Mouse (Mus musculus): ENCODE results near the gene Iscu.
A peak's percentile ranks its signal among the peaks of the same experiment; 100 is the strongest.
"Not testable (repeated sequence)": the region's sequence is repeated elsewhere in the genome, so short reads cannot be mapped to it uniquely, and the experiment has no call there.

Iscu gene

DNA sequence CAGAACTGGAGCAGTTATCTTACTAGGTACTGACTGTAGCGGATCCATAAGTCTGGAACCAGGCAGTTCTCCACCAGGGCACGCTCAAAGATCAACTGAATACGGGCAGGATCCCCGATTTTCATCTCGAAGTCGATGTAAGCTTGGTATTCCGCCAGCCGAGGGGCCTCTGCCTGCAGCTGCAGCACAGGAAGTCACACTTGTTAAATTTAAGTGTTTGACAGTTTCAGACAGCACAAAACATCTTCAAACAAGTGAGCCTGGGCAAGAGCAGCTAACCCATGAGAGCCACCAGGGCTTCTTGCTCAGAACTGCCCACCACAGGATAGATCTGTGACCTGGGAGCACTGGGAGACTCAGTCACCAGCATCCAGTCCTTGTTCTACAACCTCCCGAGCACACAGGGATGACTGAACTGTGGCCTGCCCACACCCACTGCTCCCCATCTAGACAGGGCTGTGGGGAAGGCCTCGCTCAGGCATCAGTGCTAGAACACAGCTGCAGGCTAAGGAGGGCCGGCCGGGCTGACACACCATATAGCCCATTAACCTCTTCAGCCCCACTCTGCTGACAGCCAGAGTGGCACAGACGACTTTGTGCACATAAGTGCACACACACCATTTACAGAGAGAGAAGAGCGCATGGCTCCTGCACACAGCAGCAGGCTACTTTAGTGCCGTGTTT lies 17.1 kb upstream of the Iscu start:
- DNase-seq (ENCODE audit: low read depth) = no peak

DNA sequence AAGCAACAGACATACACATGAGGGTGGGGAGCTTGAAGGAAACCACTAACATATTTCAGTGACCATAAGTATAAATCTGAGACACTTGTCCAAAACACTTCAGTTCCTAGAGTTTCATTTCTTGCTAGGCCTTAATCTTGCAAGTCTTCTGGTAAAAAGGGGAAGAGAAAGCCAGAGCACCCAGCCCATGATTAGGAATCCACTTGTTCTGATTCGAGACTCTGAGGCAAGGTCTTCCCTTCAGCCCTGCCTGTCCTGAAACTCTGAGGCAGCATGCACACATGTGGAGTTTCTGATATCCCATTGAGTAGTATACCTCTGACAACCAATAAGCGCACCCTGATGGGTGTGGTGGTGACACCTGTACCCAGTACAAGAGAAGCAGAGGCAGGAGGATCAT lies 11.0 kb upstream of the Iscu start:
- no peak for DNase-seq (ENCODE audit: low read depth)

DNA sequence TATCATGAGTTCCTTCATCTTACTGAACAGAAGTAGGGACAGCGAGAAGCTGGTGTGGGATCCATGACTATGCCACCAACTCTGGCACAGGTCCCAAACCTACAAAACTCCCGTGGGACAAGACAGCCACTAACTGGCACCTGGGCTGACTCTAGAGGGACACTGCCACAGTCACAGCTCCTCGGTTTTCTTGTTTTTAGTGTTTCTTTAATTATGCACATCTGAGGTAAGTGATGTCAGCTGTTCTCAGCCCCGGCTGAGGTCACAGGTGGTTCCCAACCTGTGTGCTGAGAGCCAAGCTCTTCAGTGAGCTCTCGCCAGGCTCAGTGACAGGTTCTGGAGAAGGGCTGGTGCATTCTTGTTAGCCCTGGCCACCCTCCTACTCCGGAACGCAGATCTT lies 8.1 kb upstream of the Iscu start:
- no peak for DNase-seq (ENCODE audit: low read depth)

DNA sequence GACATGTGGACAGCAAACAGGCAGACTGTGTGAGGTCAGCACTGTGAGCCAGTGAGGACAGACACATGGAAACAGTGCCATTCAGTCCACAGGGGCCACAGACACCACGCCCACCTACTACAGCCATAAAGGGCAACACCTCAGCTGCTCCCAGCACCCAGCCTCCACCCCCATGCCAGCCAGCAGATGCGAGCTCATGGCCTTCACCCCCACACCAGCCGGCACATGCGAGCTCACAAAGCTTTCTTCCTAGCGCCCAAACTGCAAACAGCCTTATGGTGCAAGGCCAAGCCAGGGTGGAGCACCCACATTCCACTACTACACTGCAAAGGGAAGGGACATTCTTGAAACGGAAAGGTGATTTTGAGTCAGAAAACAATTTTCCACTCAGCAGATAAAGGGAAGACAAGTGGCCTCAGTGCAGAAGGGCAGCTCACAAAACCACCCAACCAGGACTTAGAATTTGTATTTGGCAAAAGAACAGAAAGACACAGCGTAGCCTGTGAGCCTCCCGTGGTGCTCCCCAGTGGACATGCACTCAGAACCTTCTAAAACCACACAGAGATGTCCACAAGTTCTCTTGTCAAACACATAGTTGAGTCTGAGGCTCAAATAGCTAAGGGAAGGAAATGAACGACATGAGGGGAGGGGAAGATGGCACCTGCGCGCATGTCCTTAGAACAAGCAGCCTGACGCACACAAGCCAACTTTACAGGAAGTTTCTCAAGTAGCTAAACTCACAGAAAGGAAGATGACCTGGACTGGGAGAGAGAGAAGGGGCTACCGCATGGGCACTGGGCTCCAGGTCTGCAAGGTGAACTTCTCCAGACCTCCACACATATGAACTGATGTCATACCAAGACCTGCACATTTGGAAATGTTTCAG lies 6.7 kb upstream of the Iscu start:
- no peak for DNase-seq (ENCODE audit: low read depth)

DNA sequence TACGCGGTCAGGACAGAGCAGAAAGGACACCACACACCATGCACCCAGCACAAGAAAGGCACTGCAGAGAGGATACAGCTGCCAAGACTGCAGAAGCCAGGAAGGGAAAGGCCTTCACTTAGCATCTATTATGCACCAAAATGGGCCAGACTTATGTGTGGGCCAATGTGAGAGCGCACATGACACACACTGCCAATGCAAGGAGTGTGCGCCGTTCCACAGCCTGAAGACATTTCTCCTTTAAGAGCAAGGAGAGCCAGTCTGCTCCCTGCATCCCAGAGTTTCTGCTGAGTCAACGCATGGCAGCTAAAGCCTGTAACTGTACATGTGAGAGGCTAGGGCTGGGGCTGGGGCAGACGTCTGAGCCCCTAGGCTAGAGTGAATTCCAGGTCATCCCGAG lies 3.7 kb upstream of the Iscu start:
- no peak for DNase-seq (ENCODE audit: low read depth)

DNA sequence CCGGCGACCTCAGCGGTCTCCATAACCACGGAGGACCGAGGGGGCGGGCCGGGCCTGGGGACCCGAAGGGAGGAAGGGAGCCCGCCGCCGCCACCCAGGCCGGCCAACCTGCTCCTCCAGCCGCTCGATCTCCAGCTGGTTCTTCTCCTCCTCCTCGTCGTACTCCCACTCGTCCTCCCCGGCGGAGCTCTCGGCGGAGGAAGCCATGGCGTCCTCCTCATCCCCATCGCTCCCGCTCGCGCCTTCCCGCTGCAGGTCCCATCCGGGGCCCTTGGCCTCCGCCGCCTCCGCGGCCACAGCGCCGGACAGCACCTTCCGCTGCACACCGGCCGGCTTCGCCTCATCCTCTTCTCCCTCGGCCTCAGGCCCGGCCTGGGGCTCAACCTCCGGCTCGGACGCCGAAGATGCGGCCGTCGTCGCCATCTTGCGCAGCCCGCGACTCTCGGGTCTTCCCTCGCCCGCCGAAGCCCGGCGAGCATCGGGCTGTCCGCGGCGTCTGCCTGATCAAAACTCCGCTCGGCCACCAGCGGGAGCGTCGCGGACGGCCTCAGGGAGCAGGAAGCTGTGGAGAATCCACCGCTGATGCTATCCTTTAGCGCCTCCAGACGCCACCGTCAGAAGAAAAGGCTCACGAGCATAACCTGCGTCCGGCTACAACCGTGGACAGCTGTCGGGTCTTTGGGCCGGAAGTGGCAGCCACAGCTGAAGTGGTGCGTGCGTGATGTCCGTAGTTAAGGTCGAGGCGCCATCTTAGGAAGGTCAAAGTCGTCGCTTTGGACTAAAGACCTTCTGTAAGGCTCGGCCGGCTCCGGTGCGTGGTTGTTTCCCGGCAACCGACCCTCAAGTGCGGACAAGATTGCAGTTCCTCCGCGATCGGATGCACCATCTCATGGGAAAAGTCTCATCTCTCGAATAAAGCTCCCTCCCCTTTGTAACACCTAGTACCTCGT lies 1.1 kb upstream of the Iscu start:
- DNase-seq (ENCODE audit: low read depth) = peak; percentile 82

DNA sequence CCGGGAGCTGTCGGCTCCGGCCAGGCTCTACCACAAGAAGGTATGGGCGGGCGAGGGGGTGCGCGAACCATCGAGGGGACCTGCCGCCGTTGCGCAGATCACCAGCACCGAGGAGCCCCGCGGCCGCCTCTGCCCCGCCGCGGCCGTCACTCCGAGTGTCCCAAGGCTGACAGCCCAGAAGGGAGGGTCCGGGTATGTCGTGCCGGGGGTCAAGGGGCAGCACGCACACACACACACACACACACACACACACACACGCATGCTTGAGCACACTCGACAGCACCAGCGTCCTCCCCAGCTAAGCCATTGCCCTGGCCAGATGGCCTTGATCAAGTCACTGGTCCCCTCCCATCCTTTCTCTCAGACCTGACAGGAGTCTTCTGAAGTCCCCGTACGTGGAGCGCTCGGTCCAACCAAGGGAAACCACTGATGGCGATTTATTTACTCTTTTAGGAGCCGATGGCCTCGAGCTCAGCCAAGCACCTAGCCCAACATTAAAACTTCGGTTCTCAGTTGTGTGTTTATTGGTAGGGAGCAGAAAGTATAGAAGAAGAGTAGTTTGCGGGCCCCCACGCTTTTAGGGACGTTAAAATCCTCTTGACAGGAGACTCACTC lies 464 bp downstream of the Iscu start:
- DNase-seq (ENCODE audit: low read depth) = no peak

DNA sequence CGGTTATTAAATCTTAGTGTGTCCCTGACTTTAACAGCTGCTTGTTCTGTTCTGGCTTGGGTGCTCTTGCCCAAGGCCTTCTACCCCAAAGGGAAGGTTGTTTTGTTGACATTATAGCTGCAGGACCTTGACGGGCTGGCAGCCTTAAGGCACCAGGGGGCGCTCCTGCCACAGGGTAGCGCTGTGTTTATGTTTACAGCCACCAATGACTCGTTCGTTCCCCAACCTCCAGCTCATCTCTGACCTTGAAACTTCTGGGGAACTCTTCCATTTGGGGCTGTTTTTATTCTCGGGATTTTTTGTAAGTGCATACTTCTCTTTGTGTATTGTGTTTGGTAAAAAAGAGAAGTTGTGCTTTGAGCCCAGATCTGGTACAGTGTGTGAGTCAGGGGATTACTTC lies 1.1 kb downstream of the Iscu start:
- DNase-seq (ENCODE audit: low read depth) = peak; percentile 84

DNA sequence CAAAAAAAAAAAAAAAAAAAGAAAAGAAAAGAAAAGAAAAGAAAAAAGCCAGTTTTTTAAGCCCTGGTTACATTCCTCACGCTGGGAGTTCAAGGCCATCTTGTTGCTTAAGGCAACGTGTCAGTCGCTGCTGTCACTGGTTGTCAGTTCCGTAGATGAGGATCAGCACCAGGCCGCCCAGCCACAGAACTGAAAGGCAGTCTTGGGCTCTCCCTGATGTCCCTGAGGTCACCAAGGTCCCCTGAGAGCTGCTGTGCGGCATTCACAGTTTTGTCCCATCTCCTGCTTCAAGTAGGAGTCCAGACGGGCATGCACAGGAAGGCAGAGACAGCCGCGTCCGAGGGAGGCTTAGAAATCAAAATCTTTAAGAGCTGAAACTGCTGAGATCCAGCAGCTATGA lies 3.0 kb downstream of the Iscu start:
- no peak for DNase-seq (ENCODE audit: low read depth)

DNA sequence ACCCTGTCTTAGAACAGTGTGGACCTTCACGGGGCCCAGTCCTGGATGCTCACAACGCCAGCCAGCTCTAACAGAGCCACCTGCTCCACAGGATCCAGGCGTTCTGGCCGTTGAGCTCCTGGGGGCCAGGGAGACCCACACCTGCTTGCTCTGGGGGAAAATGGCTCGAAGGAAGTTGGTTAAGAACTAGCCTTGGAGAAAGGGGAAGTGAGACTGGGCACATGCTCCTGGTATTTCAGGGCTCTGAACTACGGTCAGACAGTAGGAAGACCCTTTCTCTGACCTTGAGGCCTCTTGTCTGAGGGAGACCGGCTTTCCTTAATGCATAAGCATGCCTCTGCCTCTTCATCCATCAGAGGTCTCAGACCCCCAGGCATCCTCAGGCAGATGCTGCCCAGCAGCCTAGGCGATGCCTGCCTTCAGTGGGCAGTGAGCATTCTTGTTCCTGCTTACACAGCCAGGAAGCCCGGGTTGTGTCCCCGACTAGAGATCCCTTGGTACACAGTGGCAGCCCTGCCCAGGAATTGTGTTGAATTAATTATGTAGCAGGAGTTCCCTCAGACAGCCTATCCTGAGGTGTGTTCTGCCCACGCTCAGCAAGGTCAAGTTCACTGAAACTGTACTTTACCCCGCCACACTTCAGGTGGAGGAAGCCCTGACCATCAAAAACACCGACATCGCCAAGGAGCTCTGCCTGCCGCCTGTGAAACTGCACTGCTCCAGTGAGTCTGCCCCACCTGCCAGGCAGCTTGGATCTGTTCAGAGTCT lies 3.8 kb downstream of the Iscu start:
- no peak for DNase-seq (ENCODE audit: low read depth)

DNA sequence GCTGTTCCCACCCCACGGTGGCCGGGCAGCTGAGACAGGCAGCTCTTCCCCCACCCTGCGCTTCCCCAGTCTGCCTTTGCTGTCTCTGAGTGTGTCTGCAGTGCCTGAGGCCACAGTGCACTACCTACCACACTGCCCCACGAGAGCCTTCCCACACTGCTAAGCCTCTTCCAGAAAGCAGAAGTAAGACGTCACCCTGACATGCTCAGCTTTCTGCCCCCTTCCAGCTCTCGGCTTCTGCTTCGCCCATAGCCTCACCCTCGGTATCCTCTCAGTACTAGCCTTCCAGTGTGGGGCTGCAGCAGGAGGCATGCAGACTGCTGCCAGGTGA lies 4.3 kb downstream of the Iscu start:
- DNase-seq (ENCODE audit: low read depth) = no peak

DNA sequence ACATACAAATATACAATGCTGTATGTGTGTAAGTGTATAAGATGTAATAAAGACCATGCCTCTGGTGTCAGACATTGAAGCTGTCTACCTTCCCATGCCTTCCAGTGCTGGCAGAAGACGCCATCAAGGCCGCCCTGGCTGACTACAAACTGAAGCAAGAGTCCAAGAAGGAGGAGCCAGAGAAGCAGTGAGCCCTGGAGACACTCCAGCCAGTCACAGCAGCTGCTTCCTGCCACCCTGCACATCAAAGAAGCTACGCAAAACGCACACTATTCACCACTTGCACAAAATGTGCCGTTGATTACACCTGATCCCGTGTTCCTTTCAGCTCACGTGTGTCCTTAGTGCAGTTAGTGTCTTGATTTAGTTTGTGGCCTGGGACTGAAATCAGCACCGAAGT lies 5.2 kb downstream of the Iscu start:
- not testable (repeated sequence) for DNase-seq (ENCODE audit: low read depth)

DNA sequence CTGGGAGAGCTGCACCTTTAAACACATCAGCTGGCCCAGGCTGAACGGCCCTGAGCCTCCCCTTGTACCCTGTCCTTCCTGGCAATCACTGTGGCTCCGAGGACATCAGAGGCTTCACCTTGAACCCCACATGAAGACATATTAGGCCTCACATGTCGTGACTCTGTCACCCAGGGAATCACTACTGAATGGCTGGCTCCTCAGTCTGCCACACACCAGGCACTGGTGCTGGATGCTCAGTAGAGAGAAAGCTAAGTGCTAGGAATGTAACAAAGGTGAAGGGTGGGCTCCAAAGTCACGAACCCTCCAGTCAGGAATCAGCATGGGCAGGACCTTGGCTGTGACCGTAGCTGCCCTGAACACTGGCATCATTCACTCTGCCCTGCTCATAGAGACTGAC lies 7.0 kb downstream of the Iscu start:
- no peak for DNase-seq (ENCODE audit: low read depth)

DNA sequence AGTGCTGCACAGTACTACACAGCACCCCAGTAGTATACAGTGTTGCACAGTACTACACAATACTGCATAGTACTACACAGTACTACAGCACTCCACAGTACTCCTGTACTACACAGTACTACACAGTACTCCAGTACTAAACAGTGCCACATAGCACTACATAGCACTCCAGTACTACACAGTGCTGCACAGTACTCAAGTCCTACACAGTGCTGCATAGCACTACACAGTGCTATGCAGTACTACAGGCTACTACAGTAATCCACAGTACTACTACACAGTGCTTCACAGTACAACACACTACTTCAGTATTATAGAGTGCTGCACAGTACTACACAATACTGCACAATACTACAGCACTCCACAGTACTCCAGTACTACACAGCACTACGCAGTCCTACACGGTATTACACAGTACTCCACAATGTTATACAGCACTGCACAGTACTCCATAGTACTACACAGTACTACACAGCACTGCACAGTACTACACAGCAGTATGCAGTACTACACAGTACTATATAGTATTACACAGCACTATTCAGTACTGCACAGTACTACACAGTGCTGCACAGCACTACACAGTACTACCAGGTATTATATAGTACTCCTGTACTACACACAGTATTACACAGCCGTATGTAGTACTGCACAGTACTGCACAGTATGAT lies 7.7 kb downstream of the Iscu start:
- no peak for DNase-seq (ENCODE audit: low read depth)

DNA sequence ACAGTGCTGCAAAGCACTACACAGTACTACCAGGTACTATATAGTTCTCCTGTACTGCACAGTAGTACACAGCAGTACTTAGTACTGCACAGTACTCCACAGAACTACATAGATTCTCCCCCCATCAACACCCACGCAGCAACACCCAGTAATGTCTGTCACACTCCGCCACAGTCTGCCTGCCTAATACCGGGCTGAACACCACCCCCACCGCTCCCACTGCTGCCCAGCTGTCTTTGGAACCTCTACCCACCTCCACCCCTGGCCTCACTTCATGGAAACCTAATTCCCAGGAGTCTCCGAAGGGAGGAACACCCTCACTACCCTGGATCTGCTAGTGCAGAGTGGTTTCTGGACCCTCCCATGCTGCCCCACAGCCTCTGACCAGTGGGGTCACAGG lies 8.2 kb downstream of the Iscu start:
- DNase-seq (ENCODE audit: low read depth) = no peak

DNA sequence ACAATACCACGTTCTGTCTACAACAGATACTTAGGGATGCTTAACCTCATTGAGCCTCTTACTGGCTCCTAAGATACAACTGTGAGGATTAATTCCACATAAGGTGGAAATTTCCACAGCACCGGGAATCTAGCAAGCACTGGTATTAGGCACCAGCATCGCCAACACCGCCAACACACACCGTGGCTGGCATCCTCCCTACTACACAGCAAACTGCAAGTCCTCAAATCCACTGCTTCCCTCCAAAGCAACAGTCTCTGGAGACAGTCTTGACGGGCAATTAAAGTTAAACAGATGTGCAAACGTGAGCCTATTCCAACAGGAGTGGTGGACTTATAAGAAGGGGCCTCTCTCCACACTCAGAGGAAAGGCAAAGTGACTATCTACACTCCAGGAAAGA lies 8.7 kb downstream of the Iscu start:
- DNase-seq (ENCODE audit: low read depth) = no peak

DNA sequence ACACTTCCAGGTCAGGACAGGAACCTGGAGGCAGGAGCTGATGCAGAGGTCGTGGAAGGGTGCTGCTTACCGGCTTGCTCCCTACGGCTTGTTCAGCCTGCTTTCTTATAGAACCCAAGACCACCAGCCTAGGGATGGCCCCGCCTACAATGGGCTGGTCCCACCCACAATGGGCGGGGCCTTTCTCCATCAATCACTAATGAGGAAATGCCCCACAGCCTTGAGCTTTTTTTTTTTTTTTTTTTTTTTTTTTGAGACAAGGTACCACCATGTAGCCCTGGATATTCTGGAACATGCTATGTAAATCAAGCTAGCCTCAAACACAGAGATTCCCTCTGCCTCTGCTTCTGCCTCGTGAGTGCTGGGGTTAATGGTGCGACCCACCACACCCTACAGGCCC lies 9.3 kb downstream of the Iscu start:
- no peak for DNase-seq (ENCODE audit: low read depth)

DNA sequence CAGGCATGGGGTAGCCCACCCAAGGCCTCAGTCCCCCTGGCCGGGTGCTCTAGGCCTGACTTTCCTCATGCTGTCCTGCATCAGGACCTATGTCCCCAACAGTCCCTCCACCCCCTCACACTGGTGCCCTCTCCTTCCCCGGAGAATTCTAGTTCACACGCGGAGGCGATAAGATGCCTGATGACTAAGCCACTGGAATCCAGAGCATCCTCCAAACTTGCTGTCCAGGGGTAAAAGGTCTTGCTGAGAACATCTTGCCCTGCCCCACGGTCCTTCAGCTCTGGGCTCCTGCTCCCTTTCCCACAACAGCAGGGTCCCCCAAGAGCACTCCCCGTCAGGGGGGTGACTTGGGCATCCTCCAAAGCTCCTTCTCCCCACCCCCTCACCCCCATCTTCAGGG lies 10.1 kb downstream of the Iscu start:
- DNase-seq (ENCODE audit: low read depth) = no peak

DNA sequence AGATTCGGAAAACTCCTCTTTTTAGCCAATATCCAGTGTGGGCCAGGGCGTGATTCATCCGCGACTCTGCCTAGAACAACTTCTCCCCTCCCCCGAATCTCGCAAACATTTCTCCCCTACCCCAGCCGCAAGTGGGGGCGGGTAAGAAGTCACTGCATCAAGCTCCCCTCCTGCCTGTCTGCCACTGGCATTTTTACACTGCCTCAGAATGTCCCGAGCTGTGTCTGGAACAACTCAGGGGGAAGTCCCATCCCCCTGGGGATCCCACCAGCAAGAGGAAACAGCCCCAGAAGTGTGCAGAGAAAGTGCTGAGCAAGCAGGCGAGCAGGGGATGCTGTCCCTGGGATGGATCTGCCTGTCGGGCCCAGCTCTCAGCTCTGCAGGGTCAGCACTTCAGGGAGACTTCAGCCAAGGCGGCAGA lies 11.0 kb downstream of the Iscu start:
- no peak for DNase-seq (ENCODE audit: low read depth)

DNA sequence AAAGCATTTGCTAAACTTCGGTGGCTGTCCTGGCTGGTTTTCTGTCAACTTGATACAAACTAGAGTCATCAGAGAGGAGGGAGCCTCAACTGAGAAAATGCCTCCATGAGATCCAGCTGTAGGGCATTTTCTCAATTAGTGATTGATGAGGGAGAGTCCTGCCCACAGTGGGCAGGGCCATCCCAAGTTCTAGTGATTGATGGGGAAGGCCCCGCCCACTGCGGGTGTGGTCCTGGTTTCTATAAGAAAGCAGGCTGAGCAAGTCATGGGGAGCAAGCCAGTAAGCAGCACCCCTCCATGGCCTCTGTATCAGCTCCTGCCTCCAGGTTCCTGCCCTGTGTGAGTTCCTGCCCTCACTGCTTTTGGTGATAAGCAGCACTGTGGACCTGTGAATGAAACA lies 11.6 kb downstream of the Iscu start:
- not testable (repeated sequence) for DNase-seq (ENCODE audit: low read depth)

DNA sequence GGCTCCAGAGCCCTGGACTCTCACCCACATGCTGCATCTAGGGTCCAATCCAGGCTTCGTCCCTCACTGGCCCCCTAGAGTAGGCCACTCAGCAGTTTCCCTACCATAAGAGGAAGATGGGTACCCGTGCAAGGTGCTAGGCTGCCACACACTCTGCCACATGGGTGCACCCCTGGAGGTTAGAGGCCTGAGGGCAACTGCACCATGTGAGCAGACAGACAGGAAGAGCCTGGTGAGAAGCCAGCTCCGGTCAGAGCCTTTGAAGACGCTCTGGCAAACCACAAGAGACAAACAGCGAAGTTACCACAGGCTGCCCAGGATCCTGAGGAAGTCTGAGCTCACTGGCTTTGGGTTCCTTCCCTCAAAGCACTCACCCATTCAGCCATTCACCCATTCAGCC lies 14.4 kb downstream of the Iscu start:
- DNase-seq (ENCODE audit: low read depth) = no peak
